Mouse (Mus musculus) forebrain, embryonic 14.5 days (tissue): ENCODE results near the gene Mcmbp. TPM values are rescaled to one million over a fixed set of nuclear protein-coding genes. Genes with fewer than 3 reads are reported as not detected.
A peak's percentile ranks its signal among the peaks of the same experiment; 100 is the strongest.

Experiments
- ATAC-seq: fragments of 200-750 bp; cut with Nextera tagmentation; 2 replicates; pipeline ENCODE4 v1.8.0; 2017; ENCODE audit warnings: mild to moderate bottlenecking, moderate library complexity
- DNase-seq: peaks from one replicate; pipeline ENCODE4 v3.0.0-alpha.2; 2015; ENCODE audit warnings: low spot score
- H3K27ac ChIP-seq: fragments of 300-500 bp; sonication (generic); 2 replicates; pipeline ENCODE4 v1.5.1; 2014; ENCODE audit warnings: low read depth, mild to moderate bottlenecking, control low read depth, low read length, moderate library complexity
- H3K27me3 ChIP-seq: fragments of 300-500 bp; sonication (generic); replicated peaks from 2 replicates; pipeline ENCODE4 v1.6.1; 2014; ENCODE audit warnings: low read length, control low read depth, mixed read lengths; ENCODE audit not compliant: control insufficient read depth, insufficient read depth
- H3K36me3 ChIP-seq: fragments of 300-500 bp; sonication (generic); 2 replicates; pipeline ENCODE4 v1.6.1; 2014; ENCODE audit warnings: low read length, control low read depth; ENCODE audit not compliant: control insufficient read depth, insufficient read depth
- H3K4me1 ChIP-seq: fragments of 300-500 bp; sonication (generic); 2 replicates; pipeline ENCODE4 v1.6.1; 2014; ENCODE audit warnings: antibody characterized with exemption, low read length, control low read depth; ENCODE audit not compliant: control insufficient read depth, insufficient read depth
- H3K4me2 ChIP-seq: fragments of 300-500 bp; sonication (generic); 2 replicates; pipeline ENCODE4 v1.6.1; 2014; ENCODE audit warnings: mild to moderate bottlenecking, control low read depth, low read length
- H3K4me3 ChIP-seq: fragments of 300-500 bp; sonication (generic); 2 replicates; pipeline ENCODE4 v1.5.1; 2014; ENCODE audit warnings: low read depth, low read length, control low read depth
- H3K9ac ChIP-seq: fragments of 300-500 bp; sonication (generic); 2 replicates; pipeline ENCODE4 v1.6.1; 2014; ENCODE audit warnings: mild to moderate bottlenecking, low read length, control low read depth, moderate library complexity
- H3K9me3 ChIP-seq: fragments of 300-500 bp; sonication (generic); replicated peaks from 2 replicates; pipeline ENCODE4 v1.6.1; 2016; ENCODE audit warnings: low read length, control low read depth, mixed read lengths; ENCODE audit not compliant: control insufficient read depth
- WGBS: fragments of 180-500 bp; shearing (Covaris S2); extraction: QIAGEN DNeasy Blood & Tissue Kit; methylation state at CpG from one replicate; pipeline ENCODE4 v1.1.7; 2014; 5-methylcytosine and 5-hydroxymethylcytosine counted together
- polyA plus RNA-seq: library from polyadenylated mRNA; unstranded; fragments of >200 nt; fragmentation: Nextera tagmentation; extraction: Ambion mirVana; gene quantifications from 2 replicates; pipeline ENCODE4 v1.2.1, GENCODE M21; 2014

Mcmbp gene
- polyA plus RNA-seq, 1 experiment from 2014 or later, result 55.6 TPM

- peak; percentile 90 for DNase-seq
- ATAC-seq, result peak; percentile 92
- Histone ChIP-seq H3K27me3 (no peaks in the 10 kb centered on the region), H3K27ac (peak overlapping the region; percentile 79), H3K4me1 (peaks cover 16% of the 10 kb centered on the region; the same call in 1 of the 2 replicates), H3K36me3 (peaks cover 3% of the 10 kb centered on the region), H3K9ac (0 out of 2 replicates have a peak overlapping the region, but pooled peaks have one; percentile 22), H3K9me3 (no peaks in the 10 kb centered on the region), H3K4me3 (0 out of 2 replicates have a peak overlapping the region, but pooled peaks have one; percentile 0), H3K4me2 (peak overlapping the region; percentile 35)
- 2% methylated on average over 8 of the region's 8 CpGs for WGBS
Measured at GRCm38 (mm10) chr7:128671952-128672351, 68.3 kb downstream of the Mcmbp start.

- peaks cover 16% of the 10 kb centered on the region; the same call in 1 of the 2 replicates for H3K4me1 ChIP-seq
- no peaks in the 10 kb centered on the region for H3K9me3 ChIP-seq
- no peaks in the 10 kb centered on the region for H3K27me3 ChIP-seq
- no peak overlapping the region for H3K4me2 ChIP-seq
- H3K4me3 ChIP-seq, result no peak overlapping the region
- H3K9ac ChIP-seq, result no peak overlapping the region
- 34% methylated on average over 2 of the region's 2 CpGs for WGBS
- ATAC-seq, result no peak
- peak; percentile 30 for DNase-seq
- H3K27ac ChIP-seq, result no peak overlapping the region
- no peaks in the 10 kb centered on the region for H3K36me3 ChIP-seq
Measured at GRCm38 (mm10) chr7:128668831-128669230, 71.5 kb downstream of the Mcmbp start.

GRCm38 (mm10) chr7:128667788-128668187 lies 72.5 kb downstream of the Mcmbp start:
- Histone ChIP-seq H3K36me3 (no peaks in the 10 kb centered on the region), H3K27ac (peak overlapping the region; percentile 23; the same call in 1 of the 2 replicates), H3K4me2 (no peak overlapping the region), H3K4me1 (peaks cover 7% of the 10 kb centered on the region; the same call in 1 of the 2 replicates), H3K4me3 (no peak overlapping the region), H3K27me3 (no peaks in the 10 kb centered on the region), H3K9ac (no peak overlapping the region), H3K9me3 (no peaks in the 10 kb centered on the region)
- ATAC-seq, result no peak
- peak; percentile 29 for DNase-seq
- WGBS, result 48% methylated on average over 5 of the region's 5 CpGs

GRCm38 (mm10) chr7:128664861-128665377 lies 75.4 kb downstream of the Mcmbp start:
- H3K27ac ChIP-seq, result no peak overlapping the region
- DNase-seq, result no peak
- no peaks in the 10 kb centered on the region for H3K4me1 ChIP-seq
- H3K27me3 ChIP-seq, result no peaks in the 10 kb centered on the region
- H3K9ac ChIP-seq, result no peak overlapping the region
- H3K4me3 ChIP-seq, result no peak overlapping the region
- 93% methylated on average over 11 of the region's 11 CpGs for WGBS
- no peak overlapping the region for H3K4me2 ChIP-seq
- ATAC-seq, result no peak
- H3K9me3 ChIP-seq, result no peaks in the 10 kb centered on the region
- no peaks in the 10 kb centered on the region for H3K36me3 ChIP-seq

- 92% methylated on average over 8 of the region's 8 CpGs for WGBS
- no peaks in the 10 kb centered on the region for H3K27me3 ChIP-seq
- H3K27ac ChIP-seq, result no peak overlapping the region
- H3K9me3 ChIP-seq, result no peaks in the 10 kb centered on the region
- H3K4me1 ChIP-seq, result no peaks in the 10 kb centered on the region
- no peaks in the 10 kb centered on the region for H3K36me3 ChIP-seq
- no peak for ATAC-seq
- H3K9ac ChIP-seq, result no peak overlapping the region
- H3K4me3 ChIP-seq, result no peak overlapping the region
- no peak for DNase-seq
- H3K4me2 ChIP-seq, result no peak overlapping the region
Measured at GRCm38 (mm10) chr7:128663906-128664305, 76.4 kb downstream of the Mcmbp start.

GRCm38 (mm10) chr7:128656970-128657369 lies 83.3 kb downstream of the Mcmbp start:
- no peak overlapping the region for H3K9ac ChIP-seq
- no peak overlapping the region for H3K4me2 ChIP-seq
- H3K4me3 ChIP-seq, result no peak overlapping the region
- no peaks in the 10 kb centered on the region for H3K27me3 ChIP-seq
- no peak for DNase-seq
- H3K9me3 ChIP-seq, result no peaks in the 10 kb centered on the region
- H3K27ac ChIP-seq, result no peak overlapping the region
- no peaks in the 10 kb centered on the region for H3K36me3 ChIP-seq
- 85% methylated on average over 1 of the region's 1 CpGs for WGBS
- H3K4me1 ChIP-seq, result no peaks in the 10 kb centered on the region
- no peak for ATAC-seq

Other genes with a start within 250 kb of the Mcmbp start
- 1.4 and 1.7 TPM in 2 replicates for gene Bag3, start 216.9 kb downstream of the Mcmbp start, polyA plus RNA-seq
- gene Inpp5f, start 129.2 kb downstream of the Mcmbp start, polyA plus RNA-seq, result 257 and 314 TPM in 2 replicates
- gene Sec23ip, start 4.4 kb upstream of the Mcmbp start, polyA plus RNA-seq, result 30.6 and 34.7 TPM in 2 replicates